Mouse (Mus musculus) ES-Bruce4 (cell line): ENCODE measurements around the gene Mthfr. TPM values are rescaled to one million over a fixed set of nuclear protein-coding genes. Genes with fewer than 3 reads are reported as not detected.

ENCODE experiments used
- H3K27ac ChIP-seq: 2 replicates; pipeline ENCODE4 v1.5.1; 2012; ENCODE audit warnings: low read length, inconsistent platforms; ENCODE audit not compliant: insufficient read depth
- H3K27me3 ChIP-seq: 2 replicates; pipeline ENCODE4 v1.6.1; 2012; ENCODE audit warnings: mild to moderate bottlenecking, low read length, inconsistent platforms; ENCODE audit not compliant: control insufficient read depth, poor library complexity, insufficient read depth, severe bottlenecking
- H3K36me3 ChIP-seq: 2 replicates; pipeline ENCODE4 v1.6.1; 2012; ENCODE audit warnings: inconsistent platforms, mild to moderate bottlenecking, low read length, moderate library complexity; ENCODE audit not compliant: control insufficient read depth, poor library complexity, insufficient read depth, severe bottlenecking
- H3K4me1 ChIP-seq: one replicate; pipeline ENCODE4 v1.8.1; 2011; ENCODE audit warnings: low read length; ENCODE audit not compliant: control insufficient read depth, insufficient read depth
- H3K4me3 ChIP-seq: 2 replicates; pipeline ENCODE4 v1.5.1; 2011; ENCODE audit warnings: low read depth, mild to moderate bottlenecking, low read length
- H3K9ac ChIP-seq: 2 replicates; pipeline ENCODE4 v1.6.1; 2012; ENCODE audit warnings: low read depth, mild to moderate bottlenecking, inconsistent platforms; ENCODE audit not compliant: poor library complexity, severe bottlenecking
- H3K9me3 ChIP-seq: replicated peaks from 2 replicates; pipeline ENCODE4 v1.6.1; 2012; ENCODE audit warnings: mild to moderate bottlenecking, low read length, inconsistent platforms; ENCODE audit not compliant: control insufficient read depth, poor library complexity, insufficient read depth, severe bottlenecking
- CTCF ChIP-seq: IDR thresholded peaks from one replicate; pipeline ENCODE4 v1.8.1; 2011; ENCODE audit warnings: low read depth, low read length
- EP300 ChIP-seq: IDR thresholded peaks from 2 replicates; pipeline ENCODE4 v1.6.1; 2011; ENCODE audit warnings: low read depth, low read length; ENCODE audit not compliant: insufficient read depth
- POLR2A ChIP-seq: IDR thresholded peaks from one replicate; pipeline ENCODE4 v1.8.1; 2011; ENCODE audit warnings: low read length; ENCODE audit not compliant: insufficient read depth
- polyA plus RNA-seq: library from polyadenylated mRNA; stranded (reverse); fragments of >200 nt; gene quantifications from 2 replicates; pipeline ENCODE4 v1.2.4, GENCODE M21; 2011; ENCODE audit warnings: low read depth; ENCODE audit not compliant: missing spikeins, insufficient read depth, insufficient read length

Mthfr gene
- polyA plus RNA-seq, 1 experiment: 13.7 TPM

- TF ChIP-seq CTCF: no peak
- no peak for TF ChIP-seq POLR2A
- TF ChIP-seq EP300: no peak
- H3K4me1 ChIP-seq: no peaks in the 10 kb centered on the region
- no peaks in the 10 kb centered on the region for H3K9me3 ChIP-seq
- no peak overlapping the region for H3K4me3 ChIP-seq
- H3K27me3 ChIP-seq: no peaks in the 10 kb centered on the region
- no peak overlapping the region for H3K9ac ChIP-seq
- H3K36me3 ChIP-seq: peaks cover 7% of the 10 kb centered on the region; the same call in 1 of the 2 replicates
- H3K27ac ChIP-seq: no peak overlapping the region
These were observed 12.3 kb downstream of the Mthfr start for GRCm38 (mm10) chr4:148051046-148051776.

DNA sequence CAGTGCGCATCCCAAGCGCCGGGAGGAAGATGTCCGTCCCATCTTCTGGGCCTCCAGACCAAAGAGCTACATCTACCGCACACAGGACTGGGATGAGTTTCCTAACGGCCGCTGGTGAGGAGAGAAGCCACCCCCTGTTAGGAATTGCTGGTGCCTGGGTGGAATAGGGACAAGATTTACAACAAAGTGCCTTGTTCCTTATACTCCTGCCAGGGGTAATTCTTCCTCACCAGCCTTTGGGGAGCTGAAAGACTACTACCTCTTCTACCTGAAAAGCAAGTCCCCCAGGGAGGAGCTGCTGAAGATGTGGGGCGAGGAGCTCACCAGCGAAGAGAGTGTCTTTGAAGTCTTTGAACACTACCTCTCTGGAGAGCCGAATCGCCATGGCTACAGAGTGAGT, 13.0 kb downstream of the Mthfr start:
- Histone ChIP-seq H3K9ac (no peak overlapping the region), H3K27me3 (no peaks in the 10 kb centered on the region), H3K9me3 (no peaks in the 10 kb centered on the region), H3K4me1 (no peaks in the 10 kb centered on the region), H3K4me3 (no peak overlapping the region), H3K36me3 (peaks cover 7% of the 10 kb centered on the region; the same call in 1 of the 2 replicates), H3K27ac (no peak overlapping the region)
- TF ChIP-seq EP300 (no peak), CTCF (no peak), POLR2A (no peak)

DNA sequence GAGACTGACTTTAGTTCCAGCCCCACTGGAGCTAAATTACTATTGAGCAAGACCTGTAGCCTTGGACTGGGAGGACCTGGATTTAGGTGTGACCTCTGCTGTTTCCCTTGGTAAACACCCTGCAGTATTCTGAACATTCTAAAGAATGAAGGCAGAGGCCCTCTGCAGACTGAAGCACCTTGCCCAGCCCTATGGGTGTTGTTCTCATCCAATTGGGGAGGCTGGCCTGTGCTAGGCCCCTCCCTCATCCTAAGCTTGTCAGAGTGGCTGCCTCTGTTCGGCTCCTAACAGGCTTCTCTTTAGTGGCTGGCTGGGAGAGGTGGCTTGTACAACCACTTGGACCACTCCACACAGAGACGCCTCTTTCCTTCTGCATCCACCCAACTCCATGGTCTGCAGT, 14.1 kb downstream of the Mthfr start:
- no peaks in the 10 kb centered on the region for H3K27me3 ChIP-seq
- no peak overlapping the region for H3K9ac ChIP-seq
- TF ChIP-seq POLR2A: no peak
- TF ChIP-seq CTCF: no peak
- no peak for TF ChIP-seq EP300
- no peak overlapping the region for H3K4me3 ChIP-seq
- no peaks in the 10 kb centered on the region for H3K9me3 ChIP-seq
- no peaks in the 10 kb centered on the region for H3K4me1 ChIP-seq
- H3K27ac ChIP-seq: no peak overlapping the region
- peaks cover 7% of the 10 kb centered on the region; the same call in 1 of the 2 replicates for H3K36me3 ChIP-seq

GRCm38 (mm10) chr4:148053417-148053920, 14.6 kb downstream of the Mthfr start:
- H3K4me3 ChIP-seq: no peak overlapping the region
- H3K27ac ChIP-seq: no peak overlapping the region
- H3K9ac ChIP-seq: no peak overlapping the region
- peaks cover 7% of the 10 kb centered on the region; the same call in 1 of the 2 replicates for H3K36me3 ChIP-seq
- H3K4me1 ChIP-seq: no peaks in the 10 kb centered on the region
- no peaks in the 10 kb centered on the region for H3K9me3 ChIP-seq
- H3K27me3 ChIP-seq: no peaks in the 10 kb centered on the region
- TF ChIP-seq CTCF: no peak
- TF ChIP-seq POLR2A: no peak
- TF ChIP-seq EP300: no peak

- TF ChIP-seq CTCF: no peak
- TF ChIP-seq EP300: no peak
- no peak for TF ChIP-seq POLR2A
- Histone ChIP-seq H3K27me3 (no peaks in the 10 kb centered on the region), H3K4me3 (no peak overlapping the region), H3K27ac (no peak overlapping the region), H3K9ac (no peak overlapping the region), H3K4me1 (no peaks in the 10 kb centered on the region), H3K9me3 (no peaks in the 10 kb centered on the region), H3K36me3 (peaks cover 5% of the 10 kb centered on the region; the same call in 1 of the 2 replicates)
These were observed 16.3 kb downstream of the Mthfr start for GRCm38 (mm10) chr4:148054961-148055695.

DNA sequence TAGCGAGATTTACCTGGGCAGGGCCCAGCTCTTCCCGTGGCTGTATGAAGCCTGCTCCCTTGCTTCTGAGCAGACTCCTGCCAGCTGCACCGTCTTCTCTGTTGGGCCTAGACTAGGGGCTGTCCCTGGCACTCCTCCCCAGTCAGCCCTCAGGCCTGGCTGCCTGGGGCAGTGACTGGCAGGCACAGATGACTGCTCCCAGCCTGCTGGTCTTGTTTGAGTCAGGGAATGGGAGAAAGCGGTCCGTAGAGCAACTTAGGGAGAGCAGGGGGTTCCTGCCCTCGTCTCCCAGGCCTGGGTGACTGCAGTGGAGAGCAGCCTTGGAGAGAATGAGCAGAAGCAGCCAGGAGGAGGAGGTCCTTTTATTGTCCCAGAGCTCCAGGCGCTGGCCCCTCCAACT, 17.4 kb downstream of the Mthfr start:
- no peak for TF ChIP-seq CTCF
- TF ChIP-seq EP300: no peak
- TF ChIP-seq POLR2A: no peak
- Histone ChIP-seq H3K9me3 (no peaks in the 10 kb centered on the region), H3K36me3 (peaks cover 5% of the 10 kb centered on the region; the same call in 1 of the 2 replicates), H3K4me1 (no peaks in the 10 kb centered on the region), H3K27ac (no peak overlapping the region), H3K27me3 (no peaks in the 10 kb centered on the region), H3K9ac (no peak overlapping the region), H3K4me3 (no peak overlapping the region)
